Mouse (Mus musculus) CD4-positive, CD25-positive, alpha-beta regulatory T cell, adult 2 months (primary cell): ENCODE data around the gene Med11.

Source experiments
- DNase-seq: peaks from one replicate; pipeline ENCODE4 v3.0.0-alpha.2; 2012; ENCODE audit warnings: low read depth, low spot score

Med11 gene

GRCm38 (mm10) chr11:70446756-70447155, 5.0 kb upstream of the Med11 start:
- DNase-seq, result no peak

DNA sequence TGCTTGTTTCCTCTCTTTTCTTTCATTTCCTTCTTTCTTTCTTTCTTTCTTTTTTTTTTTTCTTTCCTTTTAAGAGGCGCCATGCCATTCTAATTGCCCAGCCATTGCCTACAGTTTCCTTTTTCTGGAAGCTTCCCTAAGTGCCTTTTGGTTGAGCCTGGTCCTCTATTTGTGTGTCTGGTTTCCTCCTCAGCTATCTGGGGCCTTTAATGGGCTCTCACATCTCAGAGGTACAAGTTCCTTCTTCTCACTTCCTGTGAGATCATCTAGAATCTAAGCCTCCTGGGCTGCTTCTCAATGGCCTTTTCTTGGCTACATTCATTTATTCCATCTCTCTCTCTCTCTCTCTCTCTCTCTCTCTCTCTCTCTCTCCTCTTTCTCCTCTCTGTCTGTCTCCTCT, 4.3 kb upstream of the Med11 start:
- peak; percentile 49 for DNase-seq

DNA sequence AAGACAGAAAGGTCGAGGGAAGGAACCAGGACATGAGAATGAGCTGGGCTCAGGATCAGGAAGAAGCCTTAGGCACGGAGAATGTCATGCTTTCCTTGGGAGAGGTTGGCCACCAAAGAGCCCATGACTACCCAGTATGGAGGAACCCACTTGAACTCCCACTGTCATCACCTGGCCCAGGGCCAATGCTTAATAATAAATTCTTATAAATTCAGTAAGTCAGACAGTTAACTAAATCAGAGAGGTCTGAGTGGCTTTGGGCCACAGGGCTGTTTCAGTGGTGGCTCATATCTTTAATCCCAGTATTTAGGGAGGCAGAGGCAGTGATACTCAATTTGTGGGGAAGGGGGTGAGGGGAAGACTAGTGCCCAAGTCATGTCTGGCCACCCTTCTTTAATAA, 793 bp upstream of the Med11 start:
- no peak for DNase-seq

DNA sequence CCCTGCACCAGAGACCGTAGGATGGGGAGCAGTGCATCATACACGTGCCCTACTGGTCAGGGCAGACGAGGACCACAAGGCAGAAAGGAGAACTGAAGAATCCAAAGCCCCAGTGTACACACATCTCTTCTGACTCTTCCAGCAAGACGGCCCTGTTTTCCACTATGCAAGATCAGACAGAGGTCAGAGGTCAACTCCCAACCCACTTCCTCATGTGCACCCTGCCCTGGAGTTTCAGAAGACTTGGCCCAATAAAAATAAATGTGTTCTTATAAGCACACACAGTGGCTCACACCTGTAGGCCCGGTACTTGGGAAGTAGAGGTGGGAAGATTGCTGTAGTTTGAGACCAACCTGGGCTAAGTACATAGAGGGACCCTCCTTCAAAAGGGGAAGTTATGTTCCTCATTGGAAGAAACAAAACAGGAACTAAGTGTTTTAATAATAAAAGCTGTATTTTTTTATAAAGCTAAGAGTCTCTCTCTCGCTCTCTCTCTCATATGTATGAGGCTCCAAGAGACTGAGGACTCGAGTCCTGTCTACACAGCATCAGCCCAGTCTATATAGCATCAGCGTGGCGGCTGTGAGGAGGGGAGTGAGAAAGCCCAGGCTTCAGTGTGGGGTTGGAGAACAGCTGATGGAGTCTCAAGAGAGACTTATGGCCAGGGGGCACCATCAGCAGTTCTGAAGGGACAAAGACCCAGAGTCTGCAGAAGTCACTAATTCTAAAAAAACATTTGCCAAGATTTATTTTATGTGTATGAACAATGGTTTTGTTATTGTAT, 1.7 kb downstream of the Med11 start:
- peak; percentile 28 for DNase-seq

- no peak for DNase-seq
These were observed 7.2 kb downstream of the Med11 start, which contains the start of gene Zmynd15 for GRCm38 (mm10) chr11:70458688-70459600. TSS of gene Zmynd15 (plus strand) at chr11:70459433.

DNA sequence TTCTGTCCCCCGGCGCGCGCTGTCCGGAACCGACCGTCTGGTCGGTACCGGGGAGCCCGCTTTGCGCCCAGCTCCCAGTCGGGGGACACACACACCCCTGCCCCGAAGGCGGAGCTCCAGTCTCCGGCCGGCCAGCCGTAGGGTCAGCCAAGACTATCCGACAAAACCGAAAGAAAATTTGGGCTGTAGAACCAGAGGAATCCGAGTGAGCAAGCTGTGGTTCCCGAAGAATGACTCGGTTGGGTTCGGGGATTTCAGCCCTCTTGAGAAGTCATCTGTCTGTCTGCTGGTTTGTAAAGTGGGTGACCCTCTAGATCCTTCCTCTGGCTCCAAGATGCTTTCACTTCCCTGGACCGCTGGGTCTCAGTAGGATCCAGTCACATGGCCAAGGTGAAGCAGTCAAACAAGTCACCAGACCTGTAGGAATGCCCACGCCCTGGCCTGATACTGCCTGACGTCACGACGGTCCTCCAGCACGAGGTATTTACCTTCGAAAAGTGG, 7.9 kb downstream of the Med11 start, which contains the start of gene Cxcl16:
Gene Cxcl16 (minus strand): TSS at position 384 of the 501 bp plus-strand sequence.
- peak; percentile 32 for DNase-seq

DNA sequence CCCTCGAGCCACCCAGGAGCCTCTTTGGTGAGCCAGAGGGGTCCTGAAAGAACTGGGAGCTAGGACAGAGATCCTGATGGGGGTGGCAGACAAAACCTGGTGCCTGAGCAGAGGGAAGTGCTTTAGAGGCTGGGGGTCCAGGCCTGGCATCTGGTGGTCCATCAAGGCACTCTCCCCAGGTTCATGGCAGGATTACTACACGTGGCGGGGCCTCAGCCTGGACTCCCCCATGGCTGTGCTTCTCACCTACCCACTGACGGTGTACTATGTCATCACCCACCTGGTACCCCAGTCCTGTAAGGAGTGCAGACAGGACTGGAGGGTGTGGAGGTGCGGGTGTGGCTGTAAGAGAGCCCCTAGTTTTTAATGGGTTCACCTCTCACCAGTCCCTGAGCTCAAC, 12.3 kb downstream of the Med11 start:
- no peak for DNase-seq

- DNase-seq, result no peak
These were observed 13.5 kb downstream of the Med11 start for GRCm38 (mm10) chr11:70465211-70465610.

DNA sequence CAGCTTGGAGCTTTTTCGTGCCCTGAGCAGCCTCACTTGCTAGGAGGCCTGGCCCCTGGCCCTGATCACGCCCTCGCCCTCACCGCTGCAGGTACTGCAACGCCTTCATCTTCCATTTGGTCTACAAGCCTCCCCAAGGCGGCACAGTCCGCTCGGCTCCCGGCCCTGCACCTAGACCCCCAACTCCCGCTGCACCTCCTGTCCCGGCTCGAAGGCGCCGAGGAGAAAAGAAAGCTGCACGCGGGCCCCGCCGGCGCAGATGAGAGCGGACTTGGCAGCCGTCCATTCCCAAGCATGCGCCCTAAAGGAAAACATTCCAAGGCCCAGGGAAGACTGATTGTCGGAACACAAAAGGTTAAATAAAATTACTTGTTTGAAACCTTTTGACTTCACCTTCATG, 14.1 kb downstream of the Med11 start:
- no peak for DNase-seq

GRCm38 (mm10) chr11:70467902-70468619, 16.3 kb downstream of the Med11 start:
- DNase-seq, result no peak

- DNase-seq, result no peak
These were observed 18.0 kb downstream of the Med11 start for GRCm38 (mm10) chr11:70469764-70470163.

GRCm38 (mm10) chr11:70472716-70473115, 21.0 kb downstream of the Med11 start:
- DNase-seq, result no peak

- DNase-seq, result peak; percentile 39
These were observed 21.6 kb downstream of the Med11 start for GRCm38 (mm10) chr11:70473291-70473690.

DNA sequence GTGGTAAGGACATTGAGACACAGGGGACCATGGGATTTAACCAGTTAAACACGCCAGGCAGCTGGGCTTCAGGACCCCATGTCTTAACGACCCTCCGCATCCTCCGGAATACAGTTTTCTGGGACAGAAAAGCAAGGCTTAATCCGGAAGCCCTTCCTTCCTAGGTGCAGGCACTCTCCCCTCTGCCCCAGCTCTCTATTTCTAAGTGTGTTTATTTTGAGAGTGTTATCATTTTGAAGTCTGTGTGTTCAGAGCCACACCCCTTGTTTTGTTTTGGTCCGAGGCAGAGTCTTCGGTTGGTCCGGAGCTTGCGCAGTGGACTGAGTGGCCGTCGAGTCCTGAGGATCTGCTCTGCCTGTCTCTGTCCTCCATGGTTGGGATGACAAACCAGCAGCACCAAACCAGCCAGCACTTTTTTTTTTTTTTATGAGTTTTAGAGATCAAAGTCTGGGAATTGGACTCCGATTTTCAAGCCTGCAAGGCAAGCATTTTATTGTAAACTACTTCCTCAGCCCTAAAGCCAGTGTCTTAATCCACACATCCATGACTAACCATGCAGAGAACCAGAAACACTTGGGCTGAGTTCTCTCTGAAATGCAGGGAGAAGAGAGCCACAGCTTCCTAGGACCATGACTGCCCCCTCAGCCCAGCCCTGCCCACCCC, 23.3 kb downstream of the Med11 start:
- DNase-seq, result no peak

DNA sequence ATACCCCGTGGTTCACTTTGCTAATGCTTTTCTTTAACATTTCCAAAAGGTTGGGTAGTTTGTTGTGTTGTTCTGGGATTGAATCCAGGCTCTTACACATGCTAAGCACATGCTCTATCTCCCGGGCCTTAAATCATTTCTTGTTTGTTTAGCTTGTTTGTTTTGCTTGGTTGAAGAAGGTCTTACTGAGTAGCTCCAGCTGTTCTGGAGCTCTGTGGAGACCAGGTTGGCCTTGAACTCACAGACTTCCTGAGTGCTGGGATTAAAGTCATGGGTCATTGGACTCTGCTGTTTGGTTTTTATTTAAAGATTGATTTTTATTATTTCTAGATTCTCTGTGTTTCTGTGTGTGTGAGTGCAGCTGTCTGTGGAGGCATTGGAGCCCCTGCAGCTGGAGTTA, 33.8 kb downstream of the Med11 start:
- no peak for DNase-seq

- DNase-seq, result no peak
These were observed 36.1 kb downstream of the Med11 start for GRCm38 (mm10) chr11:70487816-70488215.

- DNase-seq, result no peak
These were observed 37.4 kb downstream of the Med11 start for GRCm38 (mm10) chr11:70489138-70489537.

DNA sequence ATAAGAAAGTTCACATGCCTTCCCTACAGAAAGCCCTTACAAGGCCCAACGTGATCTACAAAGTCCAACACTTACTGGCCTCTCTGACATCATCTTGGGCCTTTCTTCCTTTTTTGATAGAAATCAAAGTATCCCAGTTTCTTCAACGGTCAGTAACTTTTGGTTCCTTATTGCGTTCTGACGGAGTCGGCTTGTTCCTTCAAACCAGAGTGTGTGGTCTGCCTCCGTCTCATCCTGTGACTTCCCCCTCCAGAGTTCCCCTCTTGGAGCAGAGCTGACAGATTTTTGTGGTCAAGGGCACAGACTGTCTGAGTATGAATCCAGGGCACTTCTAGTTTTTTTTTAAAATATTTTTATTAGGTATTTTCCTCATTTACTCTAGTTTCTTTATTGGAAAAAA, 38.0 kb downstream of the Med11 start:
- no peak for DNase-seq

DNA sequence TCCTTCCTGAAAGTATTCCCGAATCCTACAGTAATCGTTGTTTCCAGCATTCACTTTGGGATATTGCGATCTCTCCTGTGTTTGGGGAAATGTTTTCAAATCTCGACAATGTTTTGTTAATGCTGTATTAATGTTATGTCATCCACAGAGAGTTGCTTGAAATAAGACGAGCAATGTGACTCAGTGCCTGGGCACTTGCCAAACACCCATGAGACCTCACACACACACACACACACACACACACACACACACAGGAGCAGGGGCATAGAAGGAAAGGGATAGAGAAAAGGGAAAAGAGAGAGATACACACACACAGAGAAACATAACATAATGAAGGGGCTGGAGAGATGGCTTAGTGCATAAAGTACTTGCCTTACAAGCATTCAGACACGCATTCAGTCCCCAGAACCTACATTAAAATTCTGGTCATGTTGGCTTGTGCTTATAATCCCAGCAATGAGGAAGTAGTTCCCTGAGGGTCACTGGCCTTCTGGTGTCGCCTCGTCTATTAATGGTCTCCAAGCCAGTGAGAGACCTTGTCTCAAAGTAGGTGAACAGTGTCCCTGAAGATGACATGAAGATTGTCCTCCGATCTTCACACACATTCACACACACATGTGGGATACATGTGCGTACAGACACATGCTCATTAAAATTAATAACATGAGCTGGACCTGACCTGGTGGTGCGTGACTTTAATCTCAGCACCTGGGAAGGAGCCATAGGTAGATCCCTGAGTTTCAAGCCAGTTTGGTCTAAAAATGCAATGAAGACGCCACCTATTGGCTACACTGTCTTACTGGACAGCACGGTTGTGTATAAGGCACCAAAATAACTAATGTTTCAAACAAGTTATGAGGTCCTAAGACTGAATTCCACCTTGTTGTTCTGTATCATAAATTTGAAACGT, 48.1 kb downstream of the Med11 start:
- DNase-seq, result peak; percentile 48

DNA sequence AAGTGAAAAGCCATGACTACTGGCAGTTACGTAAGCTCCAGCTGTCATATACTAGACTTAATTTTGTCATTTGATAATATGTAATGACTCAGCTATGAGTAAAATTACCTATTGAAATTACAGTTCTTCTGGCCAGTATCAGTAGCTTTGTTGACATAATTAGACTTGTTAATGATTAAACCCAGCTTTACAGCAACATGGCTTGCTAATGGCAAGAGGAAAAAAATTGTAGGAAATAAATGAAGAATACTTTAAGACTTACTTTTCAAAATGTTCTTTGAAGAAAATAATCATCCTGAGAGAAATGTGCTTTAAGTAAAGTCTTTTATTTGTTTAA, 48.7 kb downstream of the Med11 start:
- DNase-seq, result no peak
